Mouse (Mus musculus): ENCODE data around the gene Ankrd39.

DNA sequence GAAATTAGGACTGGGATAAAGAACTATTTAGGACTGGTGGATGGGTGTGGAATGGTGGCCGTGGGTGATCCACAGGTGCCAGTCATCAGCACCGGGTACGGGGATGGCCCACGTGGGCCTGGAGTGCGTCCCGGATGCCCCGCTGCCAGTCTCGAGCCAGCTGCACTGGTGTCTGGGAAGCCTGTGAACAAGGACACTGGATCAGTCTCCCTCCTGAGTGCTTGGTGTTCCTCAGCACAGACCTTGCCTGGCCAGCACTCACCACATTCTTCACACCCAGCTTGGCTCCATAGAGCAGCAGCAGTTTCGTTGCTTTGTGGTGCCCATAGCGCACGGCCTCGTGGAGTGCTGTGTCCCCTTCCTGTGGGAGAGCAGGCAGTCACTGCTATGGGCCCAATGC, 15.8 kb downstream of the Ankrd39 start:
- no peak for TF ChIP-seq CTCF (IDR thresholded peaks at IDR 0.05)
- no peak for TF ChIP-seq EP300 (IDR thresholded peaks at IDR 0.05)
